Mouse (Mus musculus): ENCODE results near the gene H2-M2.

Gene H2-M2

DNA sequence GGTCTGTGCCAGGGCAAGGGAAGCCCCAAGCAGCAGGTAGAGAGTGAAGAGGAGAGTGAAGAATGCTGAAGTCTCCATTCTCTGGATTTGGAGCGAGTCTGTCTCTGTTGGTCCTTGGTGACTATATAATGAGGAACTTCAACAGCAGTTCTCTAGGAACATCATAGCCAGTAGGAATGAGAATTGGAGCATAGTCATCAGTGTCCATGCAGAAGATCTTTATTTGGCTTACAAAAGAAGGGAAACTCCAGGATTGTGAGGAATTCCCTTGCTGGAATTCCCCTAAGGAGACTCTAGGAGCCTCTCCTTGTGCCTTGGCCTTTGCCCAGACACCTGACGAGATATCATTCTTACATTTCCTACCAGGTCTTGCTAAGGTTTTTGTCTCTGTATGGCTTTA, at the start of gene H2-M2:
TSS of gene H2-M2 (minus strand) at position 101 of the 400 bp plus-strand sequence.
- 79% methylated on average over 2 of the region's 2 CpGs for WGBS

GRCm38 (mm10) chr17:37525427-37525826, 42.1 kb upstream of the H2-M2 start:
- WGBS: 66% methylated on average over 1 of the region's 1 CpGs

DNA sequence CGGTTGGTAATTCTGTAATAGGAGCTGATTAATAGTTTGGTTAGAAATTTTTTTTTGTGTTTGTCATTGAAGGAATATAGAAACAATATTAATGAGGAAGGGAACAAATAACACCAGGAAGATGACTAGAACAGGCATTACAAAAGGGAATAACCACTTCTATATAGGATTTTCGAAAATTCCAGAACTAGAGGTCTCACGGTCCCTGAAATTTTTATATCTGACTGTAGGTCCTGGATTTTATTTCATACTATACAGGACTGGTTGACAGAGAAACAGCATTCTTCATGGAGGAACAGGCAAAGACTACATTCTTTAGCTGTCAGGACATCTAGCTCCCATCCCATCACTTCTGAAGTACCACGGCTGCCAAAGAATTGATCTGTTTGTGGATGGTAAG, 24.4 kb upstream of the H2-M2 start, which contains the start of gene Olfr111:
TSS of gene Olfr111 (plus strand) at position 301 of the 400 bp plus-strand sequence.
- 93% methylated on average over 4 of the region's 4 CpGs for WGBS

- WGBS: 45% methylated on average over 1 of the region's 1 CpGs
Observed at GRCm38 (mm10) chr17:37491930-37492518, 8.7 kb upstream of the H2-M2 start, which contains the start of gene Olfr110. Olfr110 (plus strand) TSS chr17:37492468.

DNA sequence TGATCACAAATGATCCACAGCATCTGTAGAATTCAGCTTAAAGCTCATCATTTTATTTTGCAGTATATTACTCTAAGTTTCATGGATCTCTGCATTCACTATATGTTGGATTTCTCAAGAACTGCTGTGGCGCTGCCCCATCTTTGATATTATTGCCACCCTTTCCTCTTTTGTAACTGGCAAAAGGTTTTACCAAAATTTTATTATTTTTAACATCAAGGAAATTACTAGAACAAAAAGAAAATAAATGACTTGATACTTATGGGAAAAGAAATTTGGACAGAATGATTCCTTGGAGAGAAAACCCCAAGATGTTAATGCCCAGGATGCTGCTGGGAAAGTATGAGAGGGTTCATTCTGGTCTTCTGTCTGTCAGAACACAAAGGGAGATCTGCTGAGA, 24.7 kb downstream of the H2-M2 start, which contains the start of gene Olfr109:
TSS of gene Olfr109 (plus strand) at position 301 of the 400 bp plus-strand sequence.
- 92% methylated on average over 1 of the region's 1 CpGs for WGBS

- 56% methylated on average over 1 of the region's 1 CpGs for WGBS
Observed at GRCm38 (mm10) chr17:37445180-37445579, 38.2 kb downstream of the H2-M2 start, which contains the start of gene Olfr108. Olfr108 (plus strand) TSS chr17:37445480.

Measured in cerebral cortex, adult 2 months (tissue).